Mouse (Mus musculus) c-Kit-positive CD71-negative TER-119-negative erythroid progenitor cells, embryonic 14.5 days (primary cell): ENCODE results near the gene Henmt1.

Experiments used
- DNase-seq: peaks from one replicate; pipeline ENCODE4 v3.0.0-alpha.2; 2013; ENCODE audit warnings: low read depth

The Henmt1 gene

GRCm38 (mm10) chr3:108940001-108940633 lies 444 bp downstream of the Henmt1 start, which contains the start of gene Gm9857:
Gene Gm9857 (minus strand): TSS chr3:108940445.
- no peak for DNase-seq

DNA sequence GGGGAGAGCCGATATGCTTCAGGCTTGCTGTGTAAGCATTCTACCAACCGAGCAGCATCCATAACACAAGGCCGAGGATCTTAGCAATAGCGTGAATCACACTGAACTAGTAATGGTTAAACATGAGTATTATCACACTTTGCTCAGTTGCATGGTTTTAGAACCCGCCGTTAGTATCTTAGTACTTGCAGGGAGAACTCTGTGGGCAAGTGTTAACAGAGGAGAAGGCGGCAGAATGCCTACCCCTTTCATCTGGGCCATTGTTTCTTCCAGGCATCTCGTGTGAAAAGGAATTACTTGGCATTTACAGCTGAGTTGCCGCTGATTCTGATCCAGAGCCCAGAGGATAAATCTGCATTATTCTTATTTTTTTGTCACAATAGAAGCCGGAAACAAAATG lies 1.3 kb downstream of the Henmt1 start:
- DNase-seq = no peak

DNA sequence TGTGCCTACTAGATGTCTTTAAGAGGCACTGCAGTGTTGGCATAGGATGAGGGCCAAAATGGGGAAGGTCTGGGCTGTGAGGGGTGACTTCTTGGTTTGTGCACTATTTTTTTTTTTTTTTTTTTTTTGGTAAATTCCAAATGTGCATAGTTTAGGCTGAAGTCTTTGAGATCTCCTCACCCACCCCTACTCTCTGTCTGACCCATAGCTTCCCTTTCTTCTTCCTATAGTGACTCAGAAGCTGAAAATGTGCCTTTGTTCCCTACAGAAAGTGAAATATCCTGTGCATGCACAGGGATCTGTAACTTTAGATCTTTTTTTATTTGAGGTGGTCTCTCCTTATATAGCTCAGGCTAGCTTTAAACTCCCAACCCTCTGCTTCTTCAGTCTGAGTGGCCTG lies 18.3 kb downstream of the Henmt1 start:
- DNase-seq = no peak

- no peak for DNase-seq
These were observed 20.1 kb downstream of the Henmt1 start for GRCm38 (mm10) chr3:108959680-108960295.

GRCm38 (mm10) chr3:108961226-108961625 lies 21.6 kb downstream of the Henmt1 start:
- no peak for DNase-seq

DNA sequence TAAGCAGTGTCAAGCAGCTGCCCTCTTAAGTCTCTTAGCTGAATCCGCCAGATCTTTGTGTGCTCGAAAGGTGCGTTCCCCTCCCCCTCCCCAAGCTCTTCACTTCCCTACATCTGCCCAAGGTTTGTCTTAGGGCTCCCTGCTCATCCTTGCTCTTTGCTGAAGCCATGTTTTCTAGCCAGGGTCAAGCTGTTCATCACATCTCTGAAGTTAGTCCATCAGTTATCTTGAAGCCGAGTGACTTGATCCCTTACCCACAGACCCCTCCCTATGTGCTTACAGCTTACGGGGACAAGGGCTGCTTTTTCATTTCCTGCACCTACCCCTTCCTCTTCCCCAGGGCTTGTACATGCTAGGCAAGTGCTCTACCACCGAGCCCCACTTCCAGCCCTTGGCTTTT lies 22.0 kb downstream of the Henmt1 start:
- no peak for DNase-seq

DNA sequence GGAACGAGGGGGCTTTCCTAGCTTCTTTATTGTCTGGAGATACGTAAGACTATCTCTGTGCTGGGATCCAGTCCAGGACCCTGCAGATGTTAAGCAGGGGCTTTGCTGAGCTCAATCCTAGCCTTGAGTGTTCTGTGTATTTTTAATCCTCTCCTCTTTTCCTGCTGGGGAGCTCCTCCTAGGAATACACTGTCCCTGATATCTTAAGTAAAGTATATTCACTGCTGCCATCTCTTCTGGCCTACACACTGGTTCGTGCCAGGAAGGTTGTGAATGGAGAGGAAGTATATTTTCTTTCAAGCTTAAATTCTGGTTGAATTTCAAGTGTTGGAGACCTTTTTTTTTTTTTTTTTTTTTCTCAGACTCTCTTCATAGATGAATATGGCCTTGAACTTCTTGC lies 23.6 kb downstream of the Henmt1 start:
- no peak for DNase-seq

DNA sequence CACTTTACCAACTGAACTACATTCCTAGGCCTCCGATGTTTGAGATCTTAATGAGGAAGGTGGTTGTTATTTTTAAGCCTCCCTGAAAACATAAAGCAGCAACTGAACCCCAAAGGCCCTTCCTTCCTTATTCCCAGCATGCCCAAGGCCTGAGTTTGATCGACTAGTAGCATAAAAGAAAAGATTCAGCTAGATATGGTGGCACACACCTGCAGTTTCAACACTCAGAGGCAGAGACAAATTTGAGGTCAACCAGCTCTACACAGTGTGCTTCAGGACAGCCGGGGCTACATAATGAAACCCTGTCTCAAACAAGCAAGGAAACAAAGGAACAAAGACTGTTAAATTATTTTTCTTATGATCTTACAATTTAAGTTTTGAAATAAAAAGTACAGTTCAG lies 24.1 kb downstream of the Henmt1 start:
- no peak for DNase-seq

DNA sequence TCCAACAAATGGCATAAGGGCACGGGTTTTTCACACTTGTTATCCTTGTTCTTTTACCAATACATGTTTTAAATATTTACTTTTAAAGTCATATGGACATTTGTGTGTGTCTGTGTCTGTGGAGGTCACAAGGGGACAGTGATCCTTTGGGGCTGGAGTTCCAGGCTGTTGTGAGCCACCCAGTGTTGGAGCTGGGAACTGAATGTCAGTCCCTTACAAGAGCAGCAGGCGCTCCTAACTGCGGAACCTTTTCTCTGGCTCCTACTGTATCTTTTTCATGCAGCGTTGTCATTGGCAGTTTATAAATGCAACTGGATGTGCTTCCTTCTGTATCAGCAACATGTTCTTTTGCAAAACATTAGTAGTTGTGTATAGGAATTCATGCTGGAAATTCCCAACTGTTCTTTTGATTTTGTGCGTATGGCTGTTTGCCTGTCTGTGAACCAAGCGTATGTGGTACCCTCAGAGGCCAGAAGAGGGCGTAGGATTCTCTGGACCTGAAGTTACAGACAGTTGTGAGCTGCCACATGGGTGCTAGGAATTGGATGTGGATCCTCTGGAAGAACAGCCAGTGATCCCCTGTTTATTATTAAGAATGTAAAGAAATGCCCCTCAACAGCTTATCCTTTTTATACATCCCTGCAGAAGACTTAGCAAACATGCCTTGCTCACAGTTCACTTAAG lies 24.8 kb downstream of the Henmt1 start:
- no peak for DNase-seq

DNA sequence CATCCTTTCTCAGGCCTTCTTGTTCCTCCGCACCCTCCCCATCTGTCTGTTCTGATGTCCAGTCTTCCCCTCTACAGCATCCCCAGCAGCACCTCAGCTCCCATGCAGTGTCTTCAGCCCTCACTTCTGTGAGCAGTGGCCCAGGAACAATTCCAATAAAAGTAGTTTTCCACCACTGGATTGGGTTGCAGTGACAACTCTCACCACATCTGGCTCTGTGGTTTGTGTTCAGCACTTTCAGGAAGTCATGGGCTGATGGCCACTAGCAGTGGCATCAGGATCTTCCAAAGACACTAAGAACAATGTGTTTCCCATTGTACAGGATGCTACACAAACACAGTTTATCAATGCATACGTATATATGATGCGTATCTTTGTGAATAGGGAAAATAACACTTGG lies 26.4 kb downstream of the Henmt1 start:
- DNase-seq = no peak

DNA sequence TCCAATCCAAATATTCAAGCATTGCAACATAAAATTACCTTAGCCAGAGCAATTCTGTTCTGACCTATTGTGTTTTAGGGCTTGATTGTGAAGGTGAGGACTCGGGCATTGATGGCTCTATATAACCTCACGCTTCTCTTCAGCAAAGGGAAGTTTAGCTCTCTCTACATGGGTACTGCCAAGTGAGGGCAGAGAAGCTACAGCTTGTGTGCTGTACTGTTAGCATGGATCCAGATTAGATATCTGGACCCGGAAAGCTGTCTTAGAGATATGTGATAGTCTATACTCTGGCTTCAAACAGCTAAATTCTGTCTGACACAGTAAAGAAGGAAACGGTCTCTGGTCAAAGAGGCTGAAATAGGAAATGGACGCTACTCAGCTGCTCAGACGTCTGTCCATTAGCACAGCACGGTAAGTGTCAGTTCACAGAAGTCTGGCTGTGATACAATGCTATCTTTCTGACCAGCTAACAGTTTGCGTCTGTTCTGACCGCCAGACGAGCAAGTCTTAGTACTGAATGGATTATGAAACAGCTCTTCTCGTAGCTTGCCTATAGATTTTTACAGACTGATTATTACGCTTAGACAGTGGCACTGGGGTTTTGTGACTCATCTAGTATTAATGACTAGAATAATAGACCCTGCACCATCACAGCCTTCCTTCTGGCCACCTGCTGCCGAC lies 34.4 kb downstream of the Henmt1 start:
- no peak for DNase-seq

DNA sequence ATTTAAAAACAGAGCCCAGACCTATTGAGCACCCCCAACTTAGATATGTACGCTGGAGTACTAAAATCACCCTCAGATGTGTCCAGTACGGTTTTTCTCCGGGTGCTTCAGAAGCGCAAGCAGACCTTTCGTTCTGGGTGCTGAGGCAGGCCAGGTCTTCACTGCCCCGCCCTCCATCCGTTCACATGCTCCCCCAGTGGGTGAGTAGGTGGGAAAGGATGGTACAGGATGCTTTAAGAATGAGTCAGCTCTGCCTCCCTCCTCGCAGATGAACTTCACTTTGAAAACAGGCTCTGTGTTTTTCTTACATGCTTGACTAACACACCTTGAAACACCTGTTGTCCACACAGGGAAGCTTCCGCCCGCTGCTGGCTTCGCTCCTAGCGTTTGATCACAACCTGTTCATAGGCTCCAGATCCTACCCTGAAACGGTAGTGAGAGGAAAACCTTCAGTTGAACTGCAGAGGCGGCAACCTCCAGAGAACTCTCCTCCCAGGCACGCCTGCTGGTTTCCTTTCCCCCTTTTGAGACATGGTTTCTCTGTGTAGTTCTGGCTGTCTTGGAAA lies 35.3 kb downstream of the Henmt1 start:
- DNase-seq = no peak

- DNase-seq = no peak
These were observed 37.8 kb downstream of the Henmt1 start for GRCm38 (mm10) chr3:108977340-108978030.

- no peak for DNase-seq
These were observed 42.3 kb downstream of the Henmt1 start for GRCm38 (mm10) chr3:108981946-108982345.

- DNase-seq = no peak
These were observed 44.3 kb downstream of the Henmt1 start for GRCm38 (mm10) chr3:108983989-108984388.

GRCm38 (mm10) chr3:108986534-108986933 lies 46.9 kb downstream of the Henmt1 start:
- DNase-seq = no peak

DNA sequence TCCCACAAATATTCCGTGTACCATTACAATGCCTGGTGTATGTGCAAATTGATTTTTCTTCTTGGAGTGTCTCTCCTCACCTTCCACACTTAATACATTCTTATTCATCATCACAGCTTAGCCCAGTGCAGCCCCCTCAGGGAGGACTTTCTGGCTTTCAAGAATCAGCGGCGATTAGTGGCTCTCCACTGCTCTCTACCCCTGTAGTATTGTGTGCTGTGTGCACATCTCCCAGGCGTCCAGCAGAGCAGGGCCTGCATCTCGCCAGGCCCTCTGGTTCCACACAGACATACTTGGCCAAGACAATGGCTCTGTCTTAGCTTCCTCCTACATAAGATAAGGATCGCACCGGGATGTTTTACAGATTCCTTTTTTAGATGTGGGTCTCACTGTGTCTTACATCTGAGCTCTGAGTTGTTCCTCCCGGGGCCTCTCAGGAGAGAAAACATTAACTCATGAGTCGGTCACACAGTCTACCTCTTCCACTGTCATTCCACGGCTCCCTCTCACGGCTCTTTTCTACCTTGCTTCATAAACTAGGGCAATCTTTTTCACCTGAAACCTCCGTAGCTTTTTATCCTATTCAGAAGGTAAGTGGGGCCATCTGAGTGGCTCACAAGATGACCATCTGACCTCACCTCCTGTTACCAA lies 47.5 kb downstream of the Henmt1 start:
- no peak for DNase-seq

DNA sequence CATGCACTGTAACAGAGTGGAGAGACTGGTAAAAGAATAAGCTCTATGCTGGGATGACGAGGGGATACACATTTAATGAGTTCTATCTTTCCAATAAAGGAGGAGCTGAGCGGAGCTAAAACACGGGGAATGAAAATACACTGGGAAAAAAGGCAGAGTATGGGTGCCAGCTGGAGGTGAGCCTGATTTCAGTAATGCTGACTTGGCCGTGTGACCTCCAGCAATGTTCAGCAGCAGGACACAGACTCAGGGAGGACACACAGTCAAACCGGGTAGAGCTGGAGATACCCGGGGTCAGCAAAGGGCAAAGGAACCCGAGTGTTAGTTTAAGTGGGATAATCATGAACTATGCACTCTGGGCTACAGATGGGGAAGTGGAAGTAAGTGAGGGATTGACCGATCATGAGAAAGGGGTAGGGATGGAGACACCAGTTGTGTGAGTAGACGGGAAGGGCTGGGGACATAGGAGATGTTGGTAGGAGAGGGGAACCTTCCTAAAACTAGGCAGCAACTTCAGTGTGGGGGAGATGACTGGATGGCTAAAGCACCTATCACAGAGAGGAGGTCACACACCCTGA lies 50.4 kb downstream of the Henmt1 start:
- DNase-seq = no peak

DNA sequence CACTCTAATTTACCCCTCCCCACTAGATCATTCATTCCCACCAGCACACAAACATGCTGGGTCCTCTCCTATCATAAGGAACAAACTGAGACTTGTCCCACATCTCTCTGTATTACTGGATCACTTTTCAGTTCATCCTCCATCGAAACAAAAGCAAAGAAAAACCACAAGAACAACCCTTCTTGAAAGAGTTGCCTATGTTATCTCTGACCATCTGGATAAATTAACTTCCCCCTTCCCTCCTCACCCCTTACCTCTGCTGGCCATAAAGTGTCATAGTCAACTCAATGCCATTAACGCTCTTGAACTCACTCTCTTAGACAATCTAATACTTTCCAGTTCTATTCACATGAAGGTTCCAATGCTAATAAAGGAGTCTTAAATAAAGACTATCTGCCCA lies 54.8 kb downstream of the Henmt1 start:
- no peak for DNase-seq

DNA sequence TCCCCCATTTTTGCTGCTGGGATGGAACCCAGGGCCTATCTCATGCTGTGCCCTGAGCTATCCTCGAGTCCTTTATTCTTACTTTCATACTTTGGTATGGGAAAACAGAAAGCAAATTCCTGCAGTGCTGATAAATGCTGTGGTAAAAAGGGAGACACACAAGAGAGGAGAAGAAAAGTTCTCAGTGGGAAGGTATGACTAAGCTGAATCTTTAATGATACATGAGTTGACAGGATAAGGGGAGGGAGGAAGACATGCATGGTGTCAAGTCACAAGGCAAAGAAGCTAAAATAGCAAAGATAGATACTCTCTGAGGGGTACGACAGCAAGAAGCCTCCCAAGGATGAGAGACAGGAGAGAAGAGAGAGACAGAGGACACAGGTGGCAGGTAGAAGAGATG lies 55.7 kb downstream of the Henmt1 start:
- no peak for DNase-seq

GRCm38 (mm10) chr3:108997284-108997683 lies 57.6 kb downstream of the Henmt1 start:
- no peak for DNase-seq
